Mouse (Mus musculus) G1E (cell line): ENCODE measurements around the gene Gtf2ird1. TPM values are rescaled to one million over a fixed set of nuclear protein-coding genes. Genes with fewer than 3 reads are reported as not detected.
A peak's percentile ranks its signal among the peaks of the same experiment; 100 is the strongest.

ENCODE experiments used
- ATAC-seq: 2 replicates; pipeline ENCODE4 v1.8.0; 2016; ENCODE audit warnings: mild to moderate bottlenecking; ENCODE audit not compliant: insufficient number of reproducible peaks, poor library complexity, low FRiP score, severe bottlenecking; ENCODE audit errors: extremely low read depth
- DNase-seq: peaks from one replicate; pipeline ENCODE4 v3.0.0; 2012; ENCODE audit warnings: low spot score
- H3K27me3 ChIP-seq: 2 replicates; pipeline ENCODE4 v1.6.1; 2012; ENCODE audit warnings: mild to moderate bottlenecking, low read length, inconsistent platforms; ENCODE audit not compliant: insufficient read depth
- H3K36me3 ChIP-seq: replicated peaks from 2 replicates; pipeline ENCODE3; 2012; ENCODE audit warnings: mild to moderate bottlenecking, inconsistent platforms
- H3K4me1 ChIP-seq: 2 replicates; pipeline ENCODE4 v1.6.1; 2012; ENCODE audit warnings: low read depth, low read length, inconsistent platforms, mixed read lengths; ENCODE audit not compliant: insufficient read depth
- H3K4me3 ChIP-seq: 2 replicates; pipeline ENCODE4 v1.5.1; 2012; ENCODE audit warnings: low read depth, mild to moderate bottlenecking, inconsistent platforms, low read length, moderate library complexity, mixed read lengths
- H3K9me3 ChIP-seq: replicated peaks from 2 replicates; pipeline ENCODE4 v1.6.1; 2012; ENCODE audit warnings: inconsistent platforms
- CTCF ChIP-seq: IDR thresholded peaks from 2 replicates; pipeline ENCODE4 v1.5.1; 2012; ENCODE audit warnings: low read depth, low read length, inconsistent platforms, mixed read lengths
- GATA1 ChIP-seq: IDR thresholded peaks from 2 replicates; pipeline ENCODE4 v1.6.1; 2012; ENCODE audit warnings: borderline replicate concordance, low read length, inconsistent platforms, mixed read lengths
- GATA2 ChIP-seq: IDR thresholded peaks from 2 replicates; pipeline ENCODE4 v1.6.1; 2012; ENCODE audit warnings: low read depth, low read length, inconsistent platforms, borderline replicate concordance
- POLR2AphosphoS5 ChIP-seq: IDR thresholded peaks from 2 replicates; pipeline ENCODE4 v1.6.1; 2012; ENCODE audit warnings: low read depth, low read length, inconsistent platforms; ENCODE audit not compliant: insufficient replicate concordance
- TAL1 ChIP-seq: conservative IDR thresholded peaks from 2 replicates; pipeline ENCODE4 v1.6.1; 2012; ENCODE audit warnings: low read depth, low read length, inconsistent platforms, mixed read lengths
- polyA plus RNA-seq: library from polyadenylated mRNA; stranded (reverse); fragments of >175 nt; gene quantifications from 2 replicates; pipeline ENCODE4 v1.2.3, GENCODE M21; 2012
- total RNA-seq, 2 experiments: library from RNA; stranded (forward) in 1 of 2; stranded (reverse) in 1 of 2; fragments of 200-1000 nt in 1 of 2; fragments of >200 nt in 1 of 2; fragmentation: Nextera tagmentation in 1 of 2; gene quantifications; 2 replicates each; pipeline ENCODE4 v1.2.3; 2014 to 2017

Gtf2ird1 gene
- total and polyA plus RNA-seq, 3 experiments = 1.5 to 2.2 TPM; not detected in 1

DNA sequence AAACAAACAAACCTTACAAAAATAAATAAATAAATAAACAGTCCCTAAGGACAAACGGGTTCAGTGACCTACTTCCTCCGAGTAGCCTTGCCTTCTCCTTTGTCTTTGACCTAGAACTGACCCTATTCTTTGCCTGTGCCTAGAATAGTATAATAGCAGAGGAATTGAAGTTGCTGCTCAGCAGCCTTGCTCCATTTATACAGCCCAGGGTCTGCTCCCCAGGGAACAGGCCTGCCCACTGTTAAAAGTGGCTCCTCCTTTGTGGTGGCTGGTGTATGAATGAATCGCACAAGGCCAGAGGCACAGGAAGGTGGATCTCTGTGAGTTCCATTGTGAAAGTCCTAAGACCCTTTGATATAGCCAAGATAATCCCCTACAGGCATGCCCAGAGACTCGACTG, 127.2 kb downstream of the Gtf2ird1 start:
- ATAC-seq (no peak), DNase-seq (no peak)
- H3K27me3 ChIP-seq = peaks cover 6% of the 10 kb centered on the region
- TF ChIP-seq GATA1 (no peak), TAL1 (no peak), CTCF (no peak), GATA2 (no peak), POLR2AphosphoS5 (no peak)
- no peaks in the 10 kb centered on the region for H3K9me3 ChIP-seq
- H3K4me3 ChIP-seq = no peak overlapping the region
- no peaks in the 10 kb centered on the region for H3K36me3 ChIP-seq
- peaks cover 14% of the 10 kb centered on the region for H3K4me1 ChIP-seq

DNA sequence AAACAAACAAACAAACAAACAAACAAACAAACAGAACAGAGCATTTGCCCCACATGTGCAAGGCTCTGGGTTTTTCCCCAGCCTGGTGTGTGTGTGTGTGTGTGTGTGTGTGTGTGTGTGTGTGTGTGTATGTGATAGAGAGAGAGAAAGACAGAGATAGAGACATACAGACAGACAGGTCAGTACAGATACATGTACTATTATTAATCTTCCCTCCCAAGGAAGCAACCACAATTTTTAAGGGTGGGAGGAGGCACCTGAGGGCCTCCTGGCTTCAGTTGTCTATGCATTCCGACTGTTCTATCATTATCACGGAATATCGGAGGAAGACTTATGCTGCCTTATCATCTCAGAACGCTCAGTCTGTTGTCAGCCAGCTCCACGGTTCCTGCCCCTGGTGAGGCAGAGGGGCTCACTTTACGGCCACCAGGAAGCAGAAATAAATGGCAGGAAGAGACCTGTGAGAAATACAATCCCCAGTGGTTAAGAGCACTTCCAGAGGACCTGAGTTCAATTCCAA, 128.0 kb downstream of the Gtf2ird1 start:
- no peak for TF ChIP-seq TAL1
- TF ChIP-seq CTCF = no peak
- no peak for TF ChIP-seq GATA2
- TF ChIP-seq POLR2AphosphoS5 = no peak
- no peak for TF ChIP-seq GATA1
- no peak for DNase-seq
- Histone ChIP-seq H3K9me3 (no peaks in the 10 kb centered on the region), H3K4me3 (no peak overlapping the region), H3K4me1 (peaks cover 14% of the 10 kb centered on the region), H3K27me3 (peaks cover 3% of the 10 kb centered on the region), H3K36me3 (no peaks in the 10 kb centered on the region)
- no peak for ATAC-seq

DNA sequence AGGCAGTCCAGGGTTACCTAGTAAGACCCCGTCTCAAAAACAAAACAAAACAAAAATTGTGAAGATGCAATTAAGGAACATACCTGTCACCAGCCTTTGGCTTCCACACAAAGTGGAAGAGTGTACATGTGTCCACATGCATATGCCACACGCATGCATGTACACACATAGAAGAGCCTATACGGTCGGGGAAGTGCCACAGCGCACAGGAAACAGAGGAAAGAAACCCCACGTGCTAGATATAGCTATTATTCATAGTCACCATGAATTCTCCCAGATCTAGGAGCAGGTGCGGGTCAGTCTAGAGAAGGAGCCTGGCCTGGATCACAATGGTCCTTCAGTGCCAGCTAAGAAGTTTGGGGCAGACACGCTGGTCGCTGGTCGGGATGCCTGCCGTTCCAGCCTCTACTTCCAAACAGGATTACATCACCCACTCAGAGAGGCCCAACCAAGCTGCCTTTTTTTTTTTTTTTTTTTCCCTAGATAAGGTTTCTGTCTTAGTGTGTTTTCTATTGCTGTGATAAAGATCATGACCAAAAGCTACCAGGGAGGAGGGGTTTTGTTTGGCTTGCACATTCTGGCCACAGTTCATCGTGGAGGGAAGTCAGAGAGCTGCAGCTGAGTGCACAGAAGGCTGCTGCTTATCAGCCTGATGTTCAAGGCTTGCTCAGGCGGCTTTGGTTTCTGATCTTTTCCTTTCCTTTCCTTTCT, 130.5 kb downstream of the Gtf2ird1 start:
- peak; percentile 79 for ATAC-seq

GRCm38 (mm10) chr5:134323869-134324268, 132.6 kb downstream of the Gtf2ird1 start:
- no peak for TF ChIP-seq TAL1
- no peak for ATAC-seq
- Histone ChIP-seq H3K4me3 (no peak overlapping the region), H3K36me3 (no peaks in the 10 kb centered on the region), H3K4me1 (peaks cover 14% of the 10 kb centered on the region), H3K27me3 (peaks cover 15% of the 10 kb centered on the region; the same call in 1 of the 2 replicates), H3K9me3 (no peaks in the 10 kb centered on the region)
- DNase-seq = no peak

More for the DNA sequence above, 130.5 kb downstream of the Gtf2ird1 start:
- no peak for DNase-seq
- no peaks in the 10 kb centered on the region for H3K36me3 ChIP-seq
- H3K4me3 ChIP-seq = no peak overlapping the region
- H3K4me1 ChIP-seq = peaks cover 14% of the 10 kb centered on the region
- peaks cover 8% of the 10 kb centered on the region; the same call in 1 of the 2 replicates for H3K27me3 ChIP-seq
- TF ChIP-seq CTCF (no peak), GATA2 (no peak)
- no peaks in the 10 kb centered on the region for H3K9me3 ChIP-seq

GRCm38 (mm10) chr5:134323311-134323710, 133.2 kb downstream of the Gtf2ird1 start:
- H3K27me3 ChIP-seq = peaks cover 15% of the 10 kb centered on the region; the same call in 1 of the 2 replicates
- H3K4me3 ChIP-seq = no peak overlapping the region
- no peaks in the 10 kb centered on the region for H3K9me3 ChIP-seq
- H3K4me1 ChIP-seq = peaks cover 14% of the 10 kb centered on the region
- H3K36me3 ChIP-seq = no peaks in the 10 kb centered on the region
- ATAC-seq = no peak
- no peak for DNase-seq
- no peak for TF ChIP-seq GATA2
- no peak for TF ChIP-seq POLR2AphosphoS5
- TF ChIP-seq GATA1 = no peak
- TF ChIP-seq TAL1 = no peak
- no peak for TF ChIP-seq CTCF

- no peak overlapping the region for H3K4me3 ChIP-seq
- DNase-seq = no peak
- no peaks in the 10 kb centered on the region for H3K9me3 ChIP-seq
- H3K4me1 ChIP-seq = peaks cover 18% of the 10 kb centered on the region
- TF ChIP-seq TAL1 (no peak), CTCF (no peak), GATA2 (no peak), GATA1 (no peak), POLR2AphosphoS5 (no peak)
- H3K36me3 ChIP-seq = no peaks in the 10 kb centered on the region
- no peak for ATAC-seq
- H3K27me3 ChIP-seq = peaks cover 15% of the 10 kb centered on the region; the same call in 1 of the 2 replicates
These were observed 134.2 kb downstream of the Gtf2ird1 start for GRCm38 (mm10) chr5:134322355-134322754.

DNA sequence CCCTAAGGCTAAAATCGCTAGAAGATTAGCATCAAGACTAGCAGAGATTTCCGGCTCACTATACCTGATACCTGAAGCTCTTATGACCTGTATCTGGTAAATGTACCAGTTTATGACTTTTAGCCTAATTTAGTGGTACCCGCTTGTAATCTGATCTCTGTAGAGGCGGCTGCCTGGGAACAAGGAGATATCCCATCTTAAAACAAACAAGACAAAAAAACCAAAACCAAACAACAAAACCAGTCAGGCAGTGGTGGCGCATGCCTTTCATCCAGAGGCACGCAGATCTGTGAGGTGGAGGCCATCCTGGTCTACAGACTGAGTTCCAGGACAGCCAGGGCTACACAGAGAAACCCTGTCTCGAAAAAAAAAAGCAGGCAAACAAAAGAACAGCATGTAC, 134.8 kb downstream of the Gtf2ird1 start:
- no peaks in the 10 kb centered on the region for H3K36me3 ChIP-seq
- DNase-seq (no peak), ATAC-seq (no peak)
- H3K9me3 ChIP-seq = no peaks in the 10 kb centered on the region
- peaks cover 15% of the 10 kb centered on the region for H3K4me1 ChIP-seq
- H3K4me3 ChIP-seq = no peak overlapping the region
- TF ChIP-seq TAL1 = no peak
- TF ChIP-seq GATA1 = no peak
- TF ChIP-seq GATA2 = no peak
- TF ChIP-seq CTCF = no peak
- TF ChIP-seq POLR2AphosphoS5 = no peak
- peaks cover 15% of the 10 kb centered on the region; the same call in 1 of the 2 replicates for H3K27me3 ChIP-seq
